Mouse (Mus musculus) lung, embryonic 14.5 days (tissue): ENCODE data around the gene Thbs3. TPM values are rescaled to one million over a fixed set of nuclear protein-coding genes. Genes with fewer than 3 reads are reported as not detected.

ENCODE experiments used
- ATAC-seq: fragments of 200-750 bp; cut with Nextera tagmentation; 2 replicates; pipeline ENCODE4 v1.8.0; 2017; ENCODE audit warnings: mild to moderate bottlenecking, moderate TSS enrichment, moderate library complexity; ENCODE audit not compliant: insufficient read depth
- DNase-seq: peaks from one replicate; pipeline ENCODE4 v3.0.0-alpha.2; 2015
- H3K27ac ChIP-seq: fragments of 300-500 bp; sonication (generic); 2 replicates; pipeline ENCODE4 v1.5.1; 2014; ENCODE audit warnings: low read depth, mild to moderate bottlenecking, moderate library complexity
- H3K27me3 ChIP-seq: fragments of 300-500 bp; sonication (generic); 2 replicates; pipeline ENCODE4 v1.6.1; 2014; ENCODE audit warnings: low read length, control low read depth; ENCODE audit not compliant: insufficient read depth
- H3K36me3 ChIP-seq: fragments of 300-500 bp; sonication (generic); 2 replicates; pipeline ENCODE4 v1.6.1; 2014; ENCODE audit warnings: control low read depth; ENCODE audit not compliant: insufficient read depth
- H3K4me1 ChIP-seq: fragments of 300-500 bp; sonication (generic); 2 replicates; pipeline ENCODE4 v1.6.1; 2014; ENCODE audit warnings: antibody characterized with exemption, control low read depth; ENCODE audit not compliant: insufficient read depth
- H3K4me2 ChIP-seq: fragments of 300-500 bp; sonication (generic); 2 replicates; pipeline ENCODE4 v1.6.1; 2014; ENCODE audit warnings: mild to moderate bottlenecking
- H3K4me3 ChIP-seq: fragments of 300-500 bp; sonication (generic); 2 replicates; pipeline ENCODE4 v1.5.1; 2014; ENCODE audit warnings: low read depth, low read length
- H3K9ac ChIP-seq: fragments of 300-500 bp; sonication (generic); 2 replicates; pipeline ENCODE4 v1.6.1; 2014
- H3K9me3 ChIP-seq: fragments of 300-500 bp; sonication (generic); 2 replicates; pipeline ENCODE4 v1.6.1; 2016; ENCODE audit warnings: low read depth, low read length, control low read depth
- CTCF ChIP-seq: IDR thresholded peaks from 2 replicates; pipeline ENCODE4 v1.5.1; 2016; ENCODE audit warnings: antibody characterized with exemption, low read depth
- WGBS: fragments of 180-500 bp; shearing (Covaris S2); extraction: QIAGEN DNeasy Blood & Tissue Kit; methylation state at CpG from one replicate; pipeline ENCODE4 v1.1.7; 2014; 5-methylcytosine and 5-hydroxymethylcytosine counted together
- polyA plus RNA-seq: library from polyadenylated mRNA; unstranded; fragments of >200 nt; fragmentation: Nextera tagmentation; extraction: Ambion mirVana; gene quantifications from 2 replicates; pipeline ENCODE4 v1.2.1, GENCODE M21; 2014

The Thbs3 gene
- 33.6 and 39.9 TPM in 2 replicates for polyA plus RNA-seq

- peaks cover 20% of the 10 kb centered on the region for H3K4me1 ChIP-seq
- DNase-seq (peak; percentile 36), ATAC-seq (no peak)
- peak within 1 kb of the TSS; percentile 72 for H3K9ac ChIP-seq
- TF ChIP-seq CTCF: no peak
- 1% methylated on average over 19 of the region's 19 CpGs for WGBS
- peak within 1 kb of the TSS; percentile 90 for H3K4me2 ChIP-seq
- peaks cover 19% of the 10 kb centered on the region for H3K36me3 ChIP-seq
- peak within 1 kb of the TSS; percentile 98 for H3K27ac ChIP-seq
- no peaks in the 10 kb centered on the region for H3K9me3 ChIP-seq
- H3K27me3 ChIP-seq: no peaks in the 10 kb centered on the region
- peak within 1 kb of the TSS; percentile 77 for H3K4me3 ChIP-seq
Measured at GRCm38 (mm10) chr3:89214681-89215411, at the start of gene Thbs3. Gene Thbs3, plus strand, starts transcription at chr3:89215180.

- TF ChIP-seq CTCF: no peak
- Histone ChIP-seq H3K36me3 (peaks cover 42% of the 10 kb centered on the region), H3K4me2 (peak overlapping the region; percentile 66), H3K9ac (peak overlapping the region; percentile 97), H3K9me3 (no peaks in the 10 kb centered on the region), H3K27ac (peak overlapping the region; percentile 98), H3K4me1 (no peaks in the 10 kb centered on the region), H3K27me3 (no peaks in the 10 kb centered on the region), H3K4me3 (peak overlapping the region; percentile 93)
- 13% methylated on average over 12 of the region's 12 CpGs for WGBS
- peak; percentile 18 for DNase-seq
- ATAC-seq: no peak; the same call in 1 of the 2 replicates
Measured at GRCm38 (mm10) chr3:89165268-89165870, 49.6 kb upstream of the Thbs3 start.

DNA sequence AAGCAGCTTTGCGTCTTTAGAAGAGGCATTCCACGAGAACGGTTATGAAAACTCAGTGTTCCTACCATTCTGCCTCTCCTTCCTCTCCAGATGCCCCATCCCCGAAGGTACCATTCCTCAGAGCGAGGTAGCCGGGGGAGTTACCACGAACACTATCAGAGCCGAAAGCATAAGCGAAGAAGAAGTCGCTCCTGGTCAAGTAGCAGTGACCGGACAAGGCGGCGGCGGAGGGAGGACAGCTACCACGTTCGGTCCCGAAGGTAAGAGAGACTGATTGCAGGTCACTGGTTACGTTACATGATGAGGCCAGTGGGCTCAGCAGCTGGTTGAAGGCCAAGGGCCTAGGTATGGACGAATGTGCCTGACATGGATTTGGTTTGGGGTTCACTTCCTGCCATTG, 48.0 kb upstream of the Thbs3 start:
- H3K9ac ChIP-seq: no peak overlapping the region
- H3K36me3 ChIP-seq: peaks cover 56% of the 10 kb centered on the region

DNA sequence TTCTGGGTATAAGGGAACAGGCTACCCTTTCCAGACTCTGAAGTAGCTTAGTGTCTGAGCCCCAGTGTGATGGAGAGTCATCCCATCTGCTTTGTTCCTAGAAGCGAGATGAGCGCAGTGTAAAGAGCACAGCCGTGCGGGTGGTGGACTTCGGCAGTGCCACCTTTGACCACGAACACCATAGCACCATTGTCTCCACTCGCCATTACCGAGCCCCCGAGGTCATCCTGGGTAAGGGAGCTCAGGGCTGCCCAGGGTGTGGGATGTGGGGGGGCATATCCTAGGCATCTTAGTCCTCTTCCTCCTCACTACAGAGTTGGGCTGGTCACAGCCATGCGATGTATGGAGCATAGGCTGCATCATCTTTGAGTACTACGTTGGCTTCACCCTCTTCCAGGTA, 40.1 kb upstream of the Thbs3 start:
- no peak for TF ChIP-seq CTCF
- ATAC-seq (no peak), DNase-seq (no peak)
- Histone ChIP-seq H3K4me3 (no peak overlapping the region), H3K4me2 (no peak overlapping the region), H3K27ac (no peak overlapping the region), H3K9ac (no peak overlapping the region), H3K27me3 (no peaks in the 10 kb centered on the region), H3K9me3 (no peaks in the 10 kb centered on the region), H3K4me1 (peaks cover 4% of the 10 kb centered on the region; the same call in 1 of the 2 replicates), H3K36me3 (peaks cover 77% of the 10 kb centered on the region)
- 91% methylated on average over 11 of the region's 11 CpGs for WGBS

More for the DNA sequence above, 48.0 kb upstream of the Thbs3 start:
- H3K4me2 ChIP-seq: no peak overlapping the region
- no peaks in the 10 kb centered on the region for H3K9me3 ChIP-seq
- no peaks in the 10 kb centered on the region for H3K4me1 ChIP-seq
- ATAC-seq (no peak), DNase-seq (no peak)
- no peaks in the 10 kb centered on the region for H3K27me3 ChIP-seq
- WGBS: 86% methylated on average over 19 of the region's 19 CpGs
- TF ChIP-seq CTCF: no peak
- H3K4me3 ChIP-seq: no peak overlapping the region
- H3K27ac ChIP-seq: no peak overlapping the region

GRCm38 (mm10) chr3:89175544-89175943, 39.4 kb upstream of the Thbs3 start:
- H3K4me3 ChIP-seq: no peak overlapping the region
- DNase-seq: no peak
- H3K4me2 ChIP-seq: no peak overlapping the region
- H3K27me3 ChIP-seq: no peaks in the 10 kb centered on the region
- ATAC-seq: no peak
- WGBS: 85% methylated on average over 10 of the region's 10 CpGs
- peaks cover 77% of the 10 kb centered on the region for H3K36me3 ChIP-seq
- H3K9me3 ChIP-seq: no peaks in the 10 kb centered on the region
- H3K4me1 ChIP-seq: peaks cover 4% of the 10 kb centered on the region; the same call in 1 of the 2 replicates
- no peak overlapping the region for H3K9ac ChIP-seq
- no peak overlapping the region for H3K27ac ChIP-seq
- no peak for TF ChIP-seq CTCF

DNA sequence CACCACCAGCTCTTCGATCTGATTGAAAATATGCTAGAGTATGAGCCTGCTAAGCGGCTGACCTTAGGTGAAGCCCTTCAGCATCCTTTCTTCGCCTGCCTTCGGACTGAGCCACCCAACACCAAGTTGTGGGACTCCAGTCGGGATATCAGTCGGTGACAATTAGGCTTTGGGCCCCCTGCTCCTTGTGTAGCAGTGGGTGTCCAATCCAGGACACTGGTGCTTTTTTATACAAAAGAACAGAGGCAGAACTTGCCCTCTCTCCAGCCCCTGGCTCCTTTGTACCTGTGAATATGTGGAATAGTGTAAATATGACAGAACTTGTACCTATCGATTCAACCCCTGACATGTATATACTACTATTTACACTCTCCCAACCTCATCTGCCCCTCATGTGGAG, 38.6 kb upstream of the Thbs3 start:
- DNase-seq (no peak), ATAC-seq (no peak)
- H3K4me3 ChIP-seq: no peak overlapping the region
- peaks cover 4% of the 10 kb centered on the region; the same call in 1 of the 2 replicates for H3K4me1 ChIP-seq
- 76% methylated on average over 7 of the region's 7 CpGs for WGBS
- no peaks in the 10 kb centered on the region for H3K9me3 ChIP-seq
- H3K27ac ChIP-seq: no peak overlapping the region
- H3K9ac ChIP-seq: no peak overlapping the region
- no peaks in the 10 kb centered on the region for H3K27me3 ChIP-seq
- peaks cover 76% of the 10 kb centered on the region for H3K36me3 ChIP-seq
- no peak for TF ChIP-seq CTCF
- no peak overlapping the region for H3K4me2 ChIP-seq
